Mouse (Mus musculus): Measurements from ENCODE around the gene Nadsyn1. TPM values are rescaled to one million over a fixed set of nuclear protein-coding genes. Genes with fewer than 3 reads are reported as not detected.

The Nadsyn1 gene
- total RNA-seq, 2 experiments from 2014 or later: 2.7 to 3.8 TPM

GRCm38 (mm10) chr7:143805199-143805624 lies 17.4 kb downstream of the Nadsyn1 start:
- no peak for DNase-seq

DNA sequence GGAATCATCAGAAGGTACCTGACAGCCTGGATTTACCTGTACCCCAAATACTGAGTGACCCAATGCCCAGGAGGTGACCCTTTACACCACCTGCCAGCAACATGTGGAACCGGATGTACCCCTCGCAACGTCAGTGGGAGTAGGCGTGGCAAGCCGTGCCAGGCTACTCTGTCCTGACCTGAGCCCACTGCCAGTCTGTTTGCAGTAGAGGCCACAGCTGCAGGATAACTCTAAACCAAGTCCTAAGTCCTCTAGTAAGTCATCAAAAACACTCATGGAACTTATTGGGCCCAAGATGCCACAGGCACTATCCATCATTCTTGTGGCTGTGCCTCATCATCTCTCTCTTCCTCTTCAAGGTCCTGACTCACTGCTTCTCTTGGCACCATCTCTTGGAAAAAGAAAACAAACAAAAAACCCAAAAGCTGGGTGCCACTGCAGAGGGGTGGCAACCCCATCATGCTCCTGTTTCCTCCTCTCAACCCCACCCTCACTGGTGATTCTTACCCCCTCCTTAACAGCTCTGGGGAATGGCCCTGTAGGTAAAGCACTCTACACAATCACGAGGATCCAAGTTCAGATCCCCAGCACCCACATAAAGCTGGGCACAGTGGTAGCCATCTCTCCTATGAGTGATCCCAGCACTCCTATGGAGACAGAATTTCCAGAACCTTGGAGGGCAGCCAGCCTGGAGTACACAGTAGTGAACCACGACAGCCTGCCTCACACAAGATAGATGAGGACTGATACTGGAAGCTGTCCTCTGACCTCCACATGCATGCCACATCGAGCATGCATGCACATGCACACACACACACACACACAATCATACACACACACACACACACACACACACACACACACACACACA lies 21.2 kb downstream of the Nadsyn1 start:
- no peak for DNase-seq

DNA sequence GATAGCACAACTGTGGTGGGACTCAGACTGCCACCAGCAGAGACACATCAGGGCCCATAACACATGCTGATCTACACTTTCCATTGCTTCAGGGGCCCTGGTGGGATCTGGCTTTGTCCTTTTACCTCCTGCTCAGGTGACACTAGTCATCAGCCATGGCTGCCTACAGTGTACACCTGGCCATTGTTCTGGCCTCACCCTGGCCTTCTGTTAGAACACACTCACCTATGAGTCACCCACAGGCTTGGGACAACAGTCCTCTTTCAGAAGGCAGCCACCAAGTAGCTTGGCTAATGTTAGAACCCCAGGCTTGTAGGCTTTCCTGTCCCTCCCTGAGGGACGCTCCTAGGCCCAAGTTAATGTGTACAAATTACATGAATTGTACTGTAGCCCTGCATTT lies 21.9 kb downstream of the Nadsyn1 start:
- no peak for DNase-seq

DNA sequence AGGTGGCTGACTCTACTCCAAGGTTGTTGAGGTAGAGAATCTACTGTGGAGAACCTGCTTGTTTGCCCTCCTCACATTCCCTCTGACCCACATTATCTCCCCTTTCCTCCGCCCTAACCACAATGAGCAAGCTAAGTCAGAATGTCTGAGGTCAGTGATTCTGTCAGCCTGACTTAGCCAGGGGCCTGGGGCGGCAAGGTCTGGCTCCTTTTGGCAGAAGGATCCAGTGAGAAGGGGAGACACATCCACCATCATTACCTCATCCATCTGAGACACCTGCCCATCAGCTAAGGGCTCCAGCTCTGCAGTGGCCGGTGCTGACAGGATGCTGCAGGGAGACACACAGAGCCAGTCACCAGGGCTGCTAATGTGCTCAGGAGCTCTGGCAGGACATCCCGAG lies 23.9 kb downstream of the Nadsyn1 start:
- DNase-seq: no peak

DNA sequence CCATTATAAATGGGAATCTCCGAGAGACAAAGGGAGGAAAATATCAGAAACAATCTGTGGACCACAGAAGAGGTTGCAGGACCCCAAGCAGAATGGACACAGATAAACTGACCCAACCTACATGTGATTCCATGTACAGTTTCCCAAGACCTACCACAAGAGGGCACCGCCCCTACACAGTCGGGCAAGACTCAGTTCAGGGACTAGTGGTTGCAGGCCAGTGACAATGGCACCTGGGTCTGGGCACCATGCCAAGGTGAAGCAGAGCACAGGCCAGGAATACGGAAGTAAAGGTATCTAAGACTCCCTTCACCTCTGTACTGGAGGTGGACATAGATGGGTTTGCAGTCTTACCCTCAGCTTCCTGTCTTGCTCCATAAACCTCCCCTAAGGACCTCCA lies 29.5 kb downstream of the Nadsyn1 start:
- DNase-seq: no peak

GRCm38 (mm10) chr7:143792336-143792985 lies 30.2 kb downstream of the Nadsyn1 start:
- DNase-seq: no peak

- peak; percentile 89 for DNase-seq
Measured at GRCm38 (mm10) chr7:143783996-143784829, 38.4 kb downstream of the Nadsyn1 start, which contains the start of gene Mrgpre. TSS of gene Mrgpre (minus strand) at chr7:143784500.

GRCm38 (mm10) chr7:143783378-143783995 lies 39.2 kb downstream of the Nadsyn1 start:
- DNase-seq: no peak

- DNase-seq: peak; percentile 37
Measured at GRCm38 (mm10) chr7:143777375-143777774, 45.3 kb downstream of the Nadsyn1 start.

DNA sequence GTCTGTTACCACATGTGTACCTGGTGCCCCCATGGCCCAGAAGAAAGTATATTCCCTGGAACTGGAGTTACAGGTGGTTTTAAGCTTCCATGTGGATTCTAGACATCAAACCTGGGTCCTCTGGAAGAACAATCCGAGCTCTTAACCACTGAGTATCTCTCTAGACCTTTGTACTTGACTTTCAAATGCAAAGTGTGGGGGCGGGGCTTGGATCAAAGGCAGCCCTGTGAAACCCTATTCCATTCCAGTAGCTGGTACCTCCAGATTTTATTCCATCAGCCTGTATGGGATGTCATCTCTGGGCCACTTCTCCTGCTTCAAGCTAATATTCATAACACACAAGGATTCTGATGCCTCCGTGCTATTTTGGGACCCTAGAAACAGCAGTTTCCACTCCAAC lies 46.5 kb downstream of the Nadsyn1 start:
- no peak for DNase-seq

GRCm38 (mm10) chr7:143769461-143769860 lies 53.2 kb downstream of the Nadsyn1 start:
- no peak for DNase-seq

GRCm38 (mm10) chr7:143768267-143768666 lies 54.4 kb downstream of the Nadsyn1 start:
- no peak for DNase-seq

DNA sequence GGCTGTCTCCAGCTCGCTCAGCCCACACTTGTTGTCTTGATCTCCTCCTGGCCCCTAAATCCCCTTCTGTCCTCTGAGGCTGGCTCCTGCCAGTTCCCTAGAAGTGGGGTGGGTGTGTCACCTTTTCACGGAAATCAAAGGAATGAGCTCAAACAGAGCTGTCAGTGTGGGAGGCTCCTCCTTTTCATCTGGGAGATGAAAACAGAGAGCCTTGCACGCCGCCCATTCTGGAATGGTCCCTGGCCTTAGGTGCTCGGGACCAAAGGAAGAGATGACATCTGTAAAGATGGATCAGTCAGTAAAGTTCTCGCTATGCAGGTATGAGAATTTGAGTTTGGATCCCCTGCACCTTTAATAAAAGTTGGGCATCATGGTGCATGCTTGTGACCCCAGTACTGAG lies 55.8 kb downstream of the Nadsyn1 start, which contains the start of gene Mrgprg:
Mrgprg (minus strand) TSS at position 101 of the 400 bp plus-strand sequence.
- DNase-seq: no peak

GRCm38 (mm10) chr7:143764876-143765530 lies 57.6 kb downstream of the Nadsyn1 start:
- DNase-seq: no peak

DNA sequence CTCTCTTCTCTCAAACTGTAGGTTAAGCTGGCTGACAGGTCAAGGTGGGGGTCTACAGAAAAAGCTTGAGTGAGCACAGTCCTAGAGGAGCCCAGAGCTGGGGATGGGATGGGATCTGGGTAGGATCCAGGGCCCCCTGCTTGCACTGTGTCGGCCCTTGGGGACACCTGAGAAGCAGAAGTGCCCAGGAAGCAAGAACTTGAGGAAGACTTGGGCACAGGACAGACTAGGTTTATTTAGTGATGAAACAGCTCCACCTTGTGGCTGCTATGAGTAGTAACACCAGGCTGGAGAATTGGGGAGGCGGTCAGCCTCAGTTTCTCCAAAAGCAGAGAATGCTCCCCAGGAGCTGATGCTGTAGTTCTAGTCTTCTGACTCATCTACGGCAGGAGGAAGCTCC lies 58.9 kb downstream of the Nadsyn1 start:
- no peak for DNase-seq

GRCm38 (mm10) chr7:143758956-143759355 lies 63.7 kb downstream of the Nadsyn1 start:
- DNase-seq: no peak

DNA sequence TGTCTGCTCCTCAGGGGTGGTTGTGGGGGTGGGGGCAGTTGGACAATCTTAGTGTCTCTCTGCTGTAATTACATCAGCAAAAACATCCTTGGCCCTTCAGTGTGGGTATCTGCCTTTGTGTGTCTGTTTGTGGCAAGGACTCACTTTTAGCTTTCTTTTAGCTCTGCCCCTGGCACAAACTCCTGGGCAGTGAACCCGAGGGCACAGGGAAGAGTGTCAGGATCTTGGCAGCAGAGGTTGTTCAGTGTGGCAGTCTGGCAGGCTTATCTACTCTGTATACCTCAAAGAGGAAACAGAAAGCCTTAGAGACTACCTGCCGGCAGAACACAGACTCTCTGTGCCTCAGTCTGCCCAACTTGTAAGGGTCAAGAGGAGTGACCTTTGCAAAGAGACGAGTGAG lies 65.0 kb downstream of the Nadsyn1 start:
- no peak for DNase-seq

GRCm38 (mm10) chr7:143757027-143757390 lies 65.6 kb downstream of the Nadsyn1 start:
- peak; percentile 71 for DNase-seq

GRCm38 (mm10) chr7:143756125-143757026 lies 66.3 kb downstream of the Nadsyn1 start, which contains the start of gene Osbpl5:
TSS of gene Osbpl5 (minus strand) at chr7:143756985.
- no peak for DNase-seq

Measured in gastrocnemius, postnatal 25 days (tissue).